Mouse (Mus musculus) megakaryocyte, embryonic 14.5 days (primary cell): Measurements from ENCODE around the gene Maco1.

Source experiments
- FLI1 ChIP-seq: IDR thresholded peaks from 2 replicates; pipeline ENCODE4 v1.6.1; 2012; ENCODE audit warnings: low read length, inconsistent platforms, mixed read lengths
- GATA1 ChIP-seq: IDR thresholded peaks from 3 replicates; pipeline ENCODE4 v1.6.1; 2012; ENCODE audit warnings: mixed read lengths, low read length, inconsistent platforms, borderline replicate concordance

- TF ChIP-seq GATA1 (no peak), FLI1 (no peak)
These were observed 8.7 kb upstream of the Maco1 start for GRCm38 (mm10) chr4:134861884-134862283.
